In genomic region chr7:25780753-25781152, GRCm38 (mm10) we compare ENCODE assay signal across 10 mouse cellular contexts. TPM values are rescaled to one million over a fixed set of nuclear protein-coding genes. Genes with fewer than 3 reads are reported as not detected.
DNase-seq lines count a peak whose midpoint lies in the region; ATAC-seq and TF ChIP-seq lines count a peak whose summit lies in the region.
"Had no signal": no experiment of that assay in that cellular context is flagged by ENCODE, and none has a peak within 500 bp of the region (broad histone marks: within the 10 kb centered on the region; RNA-seq: fewer than 3 reads in every experiment).

No protein-coding gene starts in this region.

- no peaks in the 10 kb centered on the region for H3K9me3 ChIP-seq in liver, embryonic 11.5 days (ENCODE audit: control insufficient read depth, low read length)
- H3K9me3 ChIP-seq in liver, postnatal 0 days (ENCODE audit: low read length): no peaks in the 10 kb centered on the region
- H3K9me3 ChIP-seq in embryonic facial prominence, embryonic 10.5 days: no peaks in the 10 kb centered on the region
- no peaks in the 10 kb centered on the region for H3K9me3 ChIP-seq in limb, embryonic 15.5 days
- H3K9me3 ChIP-seq in midbrain, postnatal 0 days (ENCODE audit: low read length): no peaks in the 10 kb centered on the region
- H3K9me3 ChIP-seq: hindbrain, embryonic 10.5 days had no signal

- H3K4me1 ChIP-seq in liver, embryonic 11.5 days (replicated peaks; ENCODE audit: control insufficient read depth, insufficient read depth, low read length): peaks cover 29% of the 10 kb centered on the region
- peaks cover 18% of the 10 kb centered on the region for H3K4me1 ChIP-seq in liver, postnatal 0 days (ENCODE audit: insufficient read depth)
- H3K4me1 ChIP-seq in embryonic facial prominence, embryonic 10.5 days: peaks cover 28% of the 10 kb centered on the region
- H3K4me1 ChIP-seq in limb, embryonic 15.5 days: peaks cover 25% of the 10 kb centered on the region
- 0 out of 2 replicates have a peak, but pooled peaks cover 6% of the 10 kb centered on the region for H3K4me1 ChIP-seq in midbrain, postnatal 0 days (ENCODE audit: insufficient read depth, low read length)

- H3K27me3 ChIP-seq in liver, embryonic 11.5 days (replicated peaks; ENCODE audit: control insufficient read depth, insufficient read depth, low read length): no peaks in the 10 kb centered on the region
- H3K27me3 ChIP-seq in liver, postnatal 0 days (ENCODE audit: insufficient read depth, low read length): no peaks in the 10 kb centered on the region
- peaks cover 3% of the 10 kb centered on the region; the same call in 1 of the 2 replicates for H3K27me3 ChIP-seq in embryonic facial prominence, embryonic 10.5 days (replicated peaks; ENCODE audit: low read depth, poor library complexity, severe bottlenecking)
- no peaks in the 10 kb centered on the region for H3K27me3 ChIP-seq in limb, embryonic 15.5 days
- H3K27me3 ChIP-seq in midbrain, postnatal 0 days (ENCODE audit: insufficient read depth, low read length): no peaks in the 10 kb centered on the region

- TF ChIP-seq EP300 in liver, postnatal 0 days (IDR thresholded peaks at IDR 0.05; ENCODE audit: low read depth): no peak

- H3K9ac ChIP-seq in liver, embryonic 11.5 days (ENCODE audit: low read depth, low read length): no peak overlapping the region
- H3K9ac ChIP-seq in liver, postnatal 0 days (replicated peaks): no peak overlapping the region
- H3K9ac ChIP-seq in limb, embryonic 15.5 days: no peak overlapping the region
- no peak overlapping the region for H3K9ac ChIP-seq in midbrain, postnatal 0 days (replicated peaks; ENCODE audit: low read length, poor library complexity, severe bottlenecking)

- no peak overlapping the region for H3K27ac ChIP-seq in liver, embryonic 11.5 days (ENCODE audit: low read depth, low read length)
- H3K27ac ChIP-seq in liver, postnatal 0 days (ENCODE audit: low read depth): no peak overlapping the region
- 0 out of 2 replicates have a peak overlapping the region, but pooled peaks have one; percentile 85 for H3K27ac ChIP-seq in embryonic facial prominence, embryonic 10.5 days (replicated peaks)
- peak overlapping the region; percentile 91 for H3K27ac ChIP-seq in limb, embryonic 15.5 days
- no peak overlapping the region for H3K27ac ChIP-seq in midbrain, postnatal 0 days (ENCODE audit: low read depth, low read length)

- 50% methylated on average over 4 of the region's 4 CpGs for WGBS in liver, embryonic 11.5 days
- 44% methylated on average over 4 of the region's 4 CpGs for WGBS in liver, postnatal 0 days (ENCODE audit: insufficient replicate concordance)
- WGBS in embryonic facial prominence, embryonic 10.5 days: 65% methylated on average over 4 of the region's 4 CpGs
- WGBS in limb, embryonic 15.5 days: 44% methylated on average over 4 of the region's 4 CpGs
- 24% methylated on average over 4 of the region's 4 CpGs for WGBS in midbrain, postnatal 0 days

- ATAC-seq in liver, embryonic 11.5 days (replicated peaks; ENCODE audit: low FRiP score): 0 out of 2 replicates have a peak, but pooled peaks have one; percentile 25
- no peak for ATAC-seq in liver, postnatal 0 days
- ATAC-seq in limb, embryonic 15.5 days (ENCODE audit: insufficient number of reproducible peaks, low FRiP score, low TSS enrichment, low read depth): no peak
- no peak for ATAC-seq in midbrain, postnatal 0 days (ENCODE audit: low FRiP score)

- no peak overlapping the region for H3K4me2 ChIP-seq in liver, embryonic 11.5 days
- no peak overlapping the region for H3K4me2 ChIP-seq in liver, postnatal 0 days (ENCODE audit: low read depth, low read length)
- no peak overlapping the region for H3K4me2 ChIP-seq in limb, embryonic 15.5 days
- H3K4me2 ChIP-seq in midbrain, postnatal 0 days (ENCODE audit: low read depth, low read length, poor library complexity, severe bottlenecking): no peak overlapping the region

- TF ChIP-seq CTCF in liver, postnatal 0 days (IDR thresholded peaks at IDR 0.05; ENCODE audit: low read depth): no peak
- no peak for TF ChIP-seq CTCF in midbrain, postnatal 0 days (IDR thresholded peaks at IDR 0.05)

- peak; percentile 44 for DNase-seq in gastrocnemius, adult 18-20 months (ENCODE audit: low spot score)
- no peak for DNase-seq in gastrocnemius, adult 8-10 months (ENCODE audit: low spot score in 2 of 2)
- no peak for DNase-seq in liver, embryonic 11.5 days (ENCODE audit: low spot score)
- DNase-seq in liver, postnatal 0 days: no peak
- DNase-seq in embryonic facial prominence, embryonic 10.5 days (ENCODE audit: low spot score): no peak
- no peak for DNase-seq in midbrain, postnatal 0 days (ENCODE audit: low spot score)
- DNase-seq in layer of hippocampus, postnatal 10 days (ENCODE audit: low spot score in 2 of 2): no peak

- H3K4me3 ChIP-seq in liver, embryonic 11.5 days (ENCODE audit: low read depth, low read length): no peak overlapping the region
- H3K4me3 ChIP-seq in liver, postnatal 0 days (ENCODE audit: low read depth, low read length): no peak overlapping the region
- H3K4me3 ChIP-seq in embryonic facial prominence, embryonic 10.5 days: no peak overlapping the region
- H3K4me3 ChIP-seq in limb, embryonic 15.5 days: no peak overlapping the region
- no peak overlapping the region for H3K4me3 ChIP-seq in midbrain, postnatal 0 days (ENCODE audit: low read depth, low read length)
- H3K4me3 ChIP-seq: erythroblast, embryonic 14.5 days had no signal

- no peaks in the 10 kb centered on the region; the same call in 1 of the 2 replicates for H3K36me3 ChIP-seq in liver, embryonic 11.5 days (ENCODE audit: control insufficient read depth, insufficient read depth, low read length)
- H3K36me3 ChIP-seq in liver, postnatal 0 days (replicated peaks; ENCODE audit: insufficient read depth, low read length): no peaks in the 10 kb centered on the region
- H3K36me3 ChIP-seq in embryonic facial prominence, embryonic 10.5 days (replicated peaks): peaks cover 42% of the 10 kb centered on the region
- H3K36me3 ChIP-seq in limb, embryonic 15.5 days: peaks cover 40% of the 10 kb centered on the region
- H3K36me3 ChIP-seq in midbrain, postnatal 0 days (ENCODE audit: insufficient read depth, low read length): no peaks in the 10 kb centered on the region

RNA-seq across cellular contexts. Expression of gene Axl, which starts 7.8 kb away (rescaled TPM):
- total RNA-seq in gastrocnemius, adult 18-20 months (2021): 10 to 100 TPM; 27.6 to 42.7 TPM
- 10 to 100 TPM; 22.0 to 45.0 (median 28.1) TPM for total RNA-seq in gastrocnemius, adult 8-10 months (2022)
- 34.2 and 35.4 TPM in 2 replicates for polyA plus RNA-seq in liver, embryonic 11.5 days (2014; fragmentation: Nextera tagmentation; extraction: Ambion mirVana)
- 26.6 and 27.4 TPM in 2 replicates for polyA plus RNA-seq in liver, postnatal 0 days (2015; fragmentation: Nextera tagmentation; extraction: Ambion mirVana)
- polyA plus RNA-seq in embryonic facial prominence, embryonic 10.5 days (2016; fragmentation: Nextera tagmentation; extraction: Ambion mirVana): 22.1 and 29.7 TPM in 2 replicates
- polyA plus RNA-seq in limb, embryonic 15.5 days (2015; fragmentation: Nextera tagmentation; extraction: Ambion mirVana): 131 and 133 TPM in 2 replicates
- total RNA-seq in midbrain, postnatal 0 days (2014; rRNA removed): 22.2 and 28.1 TPM in 2 replicates
- polyA plus RNA-seq in midbrain, postnatal 0 days (2015; fragmentation: Nextera tagmentation; extraction: Ambion mirVana): 16.5 and 20.7 TPM in 2 replicates
- 10 to 100 TPM; 43.2 to 44.9 TPM for total RNA-seq in layer of hippocampus, postnatal 10 days (2021)

RNA-seq across cellular contexts. Expression of gene Hnrnpul1, which starts 26.2 kb away (rescaled TPM):
- 10 to 100 TPM; 69.1 to 73.4 TPM for total RNA-seq in gastrocnemius, adult 18-20 months (2021)
- total RNA-seq in gastrocnemius, adult 8-10 months (2022): 10 to 100 TPM; 64.8 to 83.6 (median 73.5) TPM
- 67.2 and 68.6 TPM in 2 replicates for polyA plus RNA-seq in liver, embryonic 11.5 days (2014; fragmentation: Nextera tagmentation; extraction: Ambion mirVana)
- polyA plus RNA-seq in liver, postnatal 0 days (2015; fragmentation: Nextera tagmentation; extraction: Ambion mirVana): 21.4 and 22.6 TPM in 2 replicates
- polyA plus RNA-seq in embryonic facial prominence, embryonic 10.5 days (2016; fragmentation: Nextera tagmentation; extraction: Ambion mirVana): 60.8 and 62.5 TPM in 2 replicates
- 46.3 and 53.7 TPM in 2 replicates for polyA plus RNA-seq in limb, embryonic 15.5 days (2015; fragmentation: Nextera tagmentation; extraction: Ambion mirVana)
- 117 and 126 TPM in 2 replicates for total RNA-seq in midbrain, postnatal 0 days (2014; rRNA removed)
- polyA plus RNA-seq in midbrain, postnatal 0 days (2015; fragmentation: Nextera tagmentation; extraction: Ambion mirVana): 41.8 and 47.8 TPM in 2 replicates
- 100 to 1,000 TPM; 122 to 129 TPM for total RNA-seq in layer of hippocampus, postnatal 10 days (2021)

RNA-seq across cellular contexts. Expression of gene Cyp2s1, which starts 36.0 kb away (rescaled TPM):
- under 1 TPM; 0.16 to 0.28 TPM for total RNA-seq in gastrocnemius, adult 18-20 months (2021)
- total RNA-seq in gastrocnemius, adult 8-10 months (2022): under 1 TPM in 3 of 4 experiments, not detected in 1; 0.11 to 0.44 (median 0.22) TPM
- polyA plus RNA-seq in liver, embryonic 11.5 days (2014; fragmentation: Nextera tagmentation; extraction: Ambion mirVana): 1.4 and 2.6 TPM in 2 replicates
- polyA plus RNA-seq in liver, postnatal 0 days (2015; fragmentation: Nextera tagmentation; extraction: Ambion mirVana): 0.65 and 0.92 TPM in 2 replicates
- 2.5 and 2.9 TPM in 2 replicates for polyA plus RNA-seq in embryonic facial prominence, embryonic 10.5 days (2016; fragmentation: Nextera tagmentation; extraction: Ambion mirVana)
- 3.0 and 3.9 TPM in 2 replicates for polyA plus RNA-seq in limb, embryonic 15.5 days (2015; fragmentation: Nextera tagmentation; extraction: Ambion mirVana)
- 3.0 and 4.8 TPM in 2 replicates for total RNA-seq in midbrain, postnatal 0 days (2014; rRNA removed)
- polyA plus RNA-seq in midbrain, postnatal 0 days (2015; fragmentation: Nextera tagmentation; extraction: Ambion mirVana): 2.5 and 3.4 TPM in 2 replicates
- 1 to 10 TPM; 2.6 to 4.0 TPM for total RNA-seq in layer of hippocampus, postnatal 10 days (2021)
- polyA plus RNA-seq: erythroblast, embryonic 14.5 days had no signal

Comparison
In these comparisons a context has a peak if more than half of its experiments do, and no peak if none do; other contexts are left out.
1. H3K27ac ChIP-seq: peak in embryonic facial prominence, embryonic 10.5 days (single experiment) and limb, embryonic 15.5 days (single experiment); none in liver, embryonic 11.5 days (single experiment), liver, postnatal 0 days (single experiment) and midbrain, postnatal 0 days (single experiment).